Comparison of ENCODE assay signal across 8 mouse cellular contexts in genomic region chr5:114565305-114565704, GRCm38 (mm10). TPM values are rescaled to one million over a fixed set of nuclear protein-coding genes. Genes with fewer than 3 reads are reported as not detected.
A peak's percentile ranks its signal among the peaks of the same experiment; 100 is the strongest.
DNase-seq lines count a peak whose midpoint lies in the region; ATAC-seq and TF ChIP-seq lines count a peak whose summit lies in the region.

No protein-coding gene starts in this region.

- TF ChIP-seq CTCF in forebrain, postnatal 0 days (IDR thresholded peaks at IDR 0.05; ENCODE audit: low read depth): no peak
- TF ChIP-seq CTCF in lung, embryonic 14.5 days (IDR thresholded peaks at IDR 0.05; ENCODE audit: low read depth): no peak

- H3K9me3 ChIP-seq in forebrain, embryonic 13.5 days (replicated peaks): no peaks in the 10 kb centered on the region; the same call in 1 of the 2 replicates
- H3K9me3 ChIP-seq in forebrain, postnatal 0 days (ENCODE audit: low read length): no peaks in the 10 kb centered on the region
- H3K9me3 ChIP-seq in intestine, embryonic 16.5 days (ENCODE audit: control insufficient read depth, low read length): peaks cover 10% of the 10 kb centered on the region
- H3K9me3 ChIP-seq in lung, embryonic 14.5 days (ENCODE audit: low read depth, low read length): no peaks in the 10 kb centered on the region

- no peak for DNase-seq in forebrain, postnatal 0 days
- peak; percentile 71 to 84 for DNase-seq in cerebellum, postnatal 25 days
- peak; percentile 63 for DNase-seq in lung, embryonic 14.5 days
- peak; percentile 63 to 69 for DNase-seq in urinary bladder, postnatal 36 days (ENCODE audit: low spot score in 2 of 2)
- no peak for DNase-seq in layer of hippocampus, adult 9-11 months

- H3K9ac ChIP-seq in forebrain, embryonic 13.5 days: peak overlapping the region; percentile 35; the same call in 1 of the 2 replicates
- no peak overlapping the region for H3K9ac ChIP-seq in forebrain, postnatal 0 days
- peak overlapping the region; percentile 37; the same call in 1 of the 2 replicates for H3K9ac ChIP-seq in intestine, embryonic 16.5 days (ENCODE audit: low read depth, low read length)
- H3K9ac ChIP-seq in lung, embryonic 14.5 days: 0 out of 2 replicates have a peak overlapping the region, but pooled peaks have one; percentile 6

- H3K27me3 ChIP-seq in forebrain, embryonic 13.5 days: peaks cover 7% of the 10 kb centered on the region; the same call in 1 of the 2 replicates
- H3K27me3 ChIP-seq in forebrain, postnatal 0 days (ENCODE audit: insufficient read depth, low read length): peaks cover 6% of the 10 kb centered on the region; the same call in 1 of the 2 replicates
- no peaks in the 10 kb centered on the region for H3K27me3 ChIP-seq in intestine, embryonic 16.5 days (replicated peaks; ENCODE audit: control insufficient read depth, insufficient read depth, low read length)
- H3K27me3 ChIP-seq in lung, embryonic 14.5 days (ENCODE audit: insufficient read depth, low read length): peaks cover 8% of the 10 kb centered on the region; the same call in 1 of the 2 replicates

- no peak for ATAC-seq in forebrain, embryonic 13.5 days
- ATAC-seq in forebrain, postnatal 0 days: no peak
- ATAC-seq in intestine, embryonic 16.5 days: no peak
- no peak for ATAC-seq in lung, embryonic 14.5 days (ENCODE audit: insufficient read depth)
- ATAC-seq in CD4-positive, CD25-positive, alpha-beta regulatory T cell, adult 4 months: no peak

- no peak overlapping the region for H3K27ac ChIP-seq in forebrain, embryonic 13.5 days
- no peak overlapping the region for H3K27ac ChIP-seq in forebrain, postnatal 0 days (ENCODE audit: low read depth, low read length)
- peak overlapping the region; percentile 41 for H3K27ac ChIP-seq in intestine, embryonic 16.5 days (ENCODE audit: low read length)
- no peak overlapping the region; the same call in 1 of the 2 replicates for H3K27ac ChIP-seq in lung, embryonic 14.5 days (ENCODE audit: low read depth)

- peaks cover 35% of the 10 kb centered on the region for H3K4me1 ChIP-seq in forebrain, embryonic 13.5 days
- H3K4me1 ChIP-seq in forebrain, postnatal 0 days (ENCODE audit: insufficient read depth): peaks cover 8% of the 10 kb centered on the region; the same call in 1 of the 2 replicates
- H3K4me1 ChIP-seq in intestine, embryonic 16.5 days (ENCODE audit: control insufficient read depth, insufficient read depth, low read length): peaks cover 38% of the 10 kb centered on the region
- H3K4me1 ChIP-seq in lung, embryonic 14.5 days (ENCODE audit: insufficient read depth): peaks cover 19% of the 10 kb centered on the region

- WGBS in forebrain, embryonic 13.5 days: 10% methylated on average over 12 of the region's 12 CpGs
- WGBS in forebrain, postnatal 0 days: 8% methylated on average over 12 of the region's 12 CpGs
- WGBS in intestine, embryonic 16.5 days: 10% methylated on average over 12 of the region's 12 CpGs
- WGBS in lung, embryonic 14.5 days: 7% methylated on average over 12 of the region's 12 CpGs

- no peak overlapping the region for H3K4me2 ChIP-seq in forebrain, embryonic 13.5 days
- H3K4me2 ChIP-seq in forebrain, postnatal 0 days (ENCODE audit: low read depth): no peak overlapping the region
- H3K4me2 ChIP-seq in intestine, embryonic 16.5 days (ENCODE audit: low read depth, low read length): peak overlapping the region; percentile 46
- H3K4me2 ChIP-seq in lung, embryonic 14.5 days: peak overlapping the region; percentile 43

- no peak overlapping the region for H3K4me3 ChIP-seq in forebrain, embryonic 13.5 days
- H3K4me3 ChIP-seq in forebrain, postnatal 0 days (ENCODE audit: low read depth, low read length): no peak overlapping the region
- H3K4me3 ChIP-seq in intestine, embryonic 16.5 days (ENCODE audit: low read length): peak overlapping the region; percentile 23; the same call in 1 of the 2 replicates
- no peak overlapping the region for H3K4me3 ChIP-seq in lung, embryonic 14.5 days (ENCODE audit: low read depth, low read length)

- H3K36me3 ChIP-seq in forebrain, embryonic 13.5 days (ENCODE audit: poor library complexity, severe bottlenecking): no peaks in the 10 kb centered on the region
- no peaks in the 10 kb centered on the region for H3K36me3 ChIP-seq in forebrain, postnatal 0 days (ENCODE audit: insufficient read depth)
- no peaks in the 10 kb centered on the region for H3K36me3 ChIP-seq in intestine, embryonic 16.5 days (ENCODE audit: control insufficient read depth, insufficient read depth, low read length)
- no peaks in the 10 kb centered on the region for H3K36me3 ChIP-seq in lung, embryonic 14.5 days (ENCODE audit: insufficient read depth)

RNA-seq across cellular contexts. Expression of gene Fam222a, which starts 2.5 kb away (rescaled TPM):
- 4.8 and 4.9 TPM in 2 replicates for polyA plus RNA-seq in forebrain, embryonic 13.5 days (2015; fragmentation: Nextera tagmentation; extraction: Ambion mirVana)
- total RNA-seq in forebrain, postnatal 0 days (2014; rRNA removed): 6.2 and 8.2 TPM in 2 replicates
- polyA plus RNA-seq in forebrain, postnatal 0 days (2015; fragmentation: Nextera tagmentation; extraction: Ambion mirVana): 2.9 and 3.4 TPM in 2 replicates
- 3.9 and 5.8 TPM in 2 replicates for polyA plus RNA-seq in intestine, embryonic 16.5 days (2015; fragmentation: Nextera tagmentation; extraction: Ambion mirVana)
- polyA plus RNA-seq in lung, embryonic 14.5 days (2014; fragmentation: Nextera tagmentation; extraction: Ambion mirVana): 2.3 and 2.5 TPM in 2 replicates
- not detected for polyA plus RNA-seq in CD4-positive, CD25-positive, alpha-beta regulatory T cell, adult 4 months (2017; shearing (Covaris generic))

Comparison
In these comparisons a context has a peak if more than half of its experiments do, and no peak if none do; other contexts are left out.
1. H3K4me2 ChIP-seq: peak in intestine, embryonic 16.5 days (single experiment) and lung, embryonic 14.5 days (single experiment); none in forebrain, embryonic 13.5 days (single experiment) and forebrain, postnatal 0 days (single experiment).
2. DNase-seq: peak in cerebellum, postnatal 25 days (2 of 2), lung, embryonic 14.5 days (single experiment) and urinary bladder, postnatal 36 days (2 of 2); none in forebrain, postnatal 0 days (single experiment) and layer of hippocampus, adult 9-11 months (single experiment).